Mouse (Mus musculus): Measurements from ENCODE around the gene Mknk1.

The Mknk1 gene

DNA sequence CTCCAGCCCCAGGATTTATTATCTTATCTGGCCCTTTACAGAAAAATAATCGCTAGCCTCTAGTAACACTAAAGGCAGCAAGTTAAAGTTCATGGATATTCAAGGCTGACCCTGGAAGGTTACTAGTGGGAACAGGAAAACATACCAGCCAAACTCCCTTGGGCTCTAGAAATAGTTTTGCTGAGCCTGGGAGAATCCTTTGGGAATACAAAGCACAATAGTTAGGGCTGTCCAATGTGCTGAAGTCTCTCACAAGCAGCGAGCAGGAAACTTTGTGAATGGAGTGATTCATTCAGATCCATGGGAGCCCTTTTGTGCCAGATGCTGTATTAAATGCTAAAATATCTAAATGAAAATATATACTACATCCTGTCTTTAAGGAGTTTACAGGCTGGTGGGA is 7.7 kb downstream of the Mknk1 start:
- DNase-seq (ENCODE audit: low spot score) = no peak

DNA sequence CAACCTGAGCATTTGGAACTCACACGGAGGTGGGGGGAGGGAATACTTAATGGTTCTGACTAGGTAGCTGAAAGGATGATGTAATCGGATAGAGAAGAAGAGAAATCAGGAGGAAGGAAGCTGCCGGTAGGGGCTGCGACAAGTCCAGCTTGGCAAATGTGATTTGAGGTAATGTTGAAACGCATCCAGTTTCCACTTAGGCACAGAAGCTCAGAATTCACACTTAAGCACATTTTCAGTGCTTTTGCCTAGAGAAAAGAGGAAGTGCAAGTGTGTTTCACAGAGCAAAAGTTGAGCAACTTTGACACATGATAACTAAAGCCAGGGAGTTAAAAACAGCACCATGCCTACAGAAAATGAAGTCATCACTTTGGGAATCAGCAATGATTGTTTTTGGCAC is 8.4 kb downstream of the Mknk1 start:
- DNase-seq (ENCODE audit: low spot score) = no peak

DNA sequence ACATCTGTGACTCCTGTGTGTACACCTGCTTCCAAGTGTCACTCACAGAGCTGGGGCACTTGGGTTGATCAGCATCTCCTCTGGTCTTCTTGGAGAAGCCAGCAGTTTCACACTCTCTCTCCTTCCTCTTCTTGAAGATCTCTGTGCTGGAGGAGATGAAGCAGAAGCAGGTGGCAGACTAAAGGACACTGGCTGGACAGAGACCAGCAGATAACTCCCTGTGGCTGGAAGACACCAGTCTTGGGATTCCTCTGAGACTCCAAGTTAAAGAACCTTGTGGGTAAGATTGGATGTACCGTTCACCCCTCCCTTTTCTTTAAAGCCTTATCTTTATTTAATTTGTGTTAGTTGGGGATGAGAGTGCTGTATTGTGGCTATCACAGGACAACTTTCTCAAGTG is 9.1 kb downstream of the Mknk1 start:
- DNase-seq (ENCODE audit: low spot score) = no peak

DNA sequence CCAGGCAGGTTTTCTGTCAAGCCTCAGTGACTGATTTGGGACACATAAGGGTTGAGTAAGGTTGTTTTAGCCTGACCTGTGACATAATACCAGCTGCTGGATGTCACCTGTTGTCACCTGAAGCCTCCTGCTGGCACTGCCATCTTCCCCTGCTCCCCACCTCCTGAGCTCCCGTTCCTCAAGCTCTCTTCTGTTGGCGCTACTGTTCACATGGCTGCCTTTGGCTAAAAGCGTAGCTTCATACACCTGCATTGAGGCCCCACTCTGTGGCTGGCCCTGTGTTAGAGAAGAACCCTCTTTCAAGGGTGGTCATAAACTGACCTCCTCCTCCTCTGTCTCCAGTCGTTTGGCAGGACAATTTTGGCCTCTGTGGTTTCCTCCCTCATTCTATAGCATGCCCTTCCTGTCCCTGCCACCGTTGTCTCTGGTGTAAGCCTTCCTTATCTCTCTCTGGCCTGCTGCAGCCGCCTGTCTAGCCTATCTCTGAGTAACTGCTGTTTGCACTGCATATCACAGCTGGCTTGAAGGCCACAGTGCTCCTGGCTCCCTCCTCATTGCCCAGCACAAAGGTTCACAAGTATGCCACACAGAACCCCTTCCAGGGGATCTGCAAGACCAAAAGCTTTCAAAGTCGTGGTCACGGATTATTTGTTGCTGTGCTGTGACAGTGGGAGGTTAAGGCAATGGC is 10.1 kb downstream of the Mknk1 start:
- no peak for DNase-seq (ENCODE audit: low spot score)

DNA sequence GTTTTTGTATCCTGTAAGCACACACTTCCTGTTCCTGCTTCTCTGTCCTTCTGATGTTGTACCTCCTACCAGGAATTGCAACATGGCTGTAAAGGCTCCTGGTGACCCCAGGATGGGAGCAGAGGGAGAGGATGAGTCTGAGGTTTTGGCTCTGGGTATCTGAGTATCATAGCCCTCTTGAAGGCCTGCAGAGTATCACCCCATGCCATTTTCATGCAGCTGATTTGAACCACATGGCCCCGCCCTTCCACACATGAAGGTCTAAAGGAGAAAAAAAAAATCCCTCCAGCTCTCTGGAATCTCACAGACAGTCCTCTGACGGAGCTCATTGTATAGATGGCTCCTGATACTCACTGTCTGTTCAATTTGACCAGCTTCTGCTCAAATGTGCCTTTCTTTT is 11.1 kb downstream of the Mknk1 start:
- DNase-seq (ENCODE audit: low spot score) = no peak

DNA sequence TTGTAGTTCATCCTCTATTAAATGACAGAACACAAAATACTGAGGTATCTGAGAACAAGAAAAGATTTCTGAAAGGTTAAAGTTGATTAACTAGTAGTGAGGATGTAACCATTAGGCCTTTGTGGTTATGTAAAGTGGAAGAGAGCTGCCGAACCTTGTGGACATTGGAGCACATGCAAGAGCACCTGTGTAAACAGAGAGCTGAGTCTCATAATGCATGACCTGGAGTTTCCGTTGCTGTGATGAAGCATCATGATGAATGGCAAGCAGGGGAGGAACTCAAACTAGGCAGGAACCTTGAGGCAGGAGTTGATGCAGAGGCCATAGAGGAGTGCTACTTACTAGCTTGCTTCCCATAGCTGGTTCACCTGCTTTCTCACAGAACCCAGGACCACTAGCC is 11.6 kb downstream of the Mknk1 start:
- DNase-seq (ENCODE audit: low spot score) = no peak

DNA sequence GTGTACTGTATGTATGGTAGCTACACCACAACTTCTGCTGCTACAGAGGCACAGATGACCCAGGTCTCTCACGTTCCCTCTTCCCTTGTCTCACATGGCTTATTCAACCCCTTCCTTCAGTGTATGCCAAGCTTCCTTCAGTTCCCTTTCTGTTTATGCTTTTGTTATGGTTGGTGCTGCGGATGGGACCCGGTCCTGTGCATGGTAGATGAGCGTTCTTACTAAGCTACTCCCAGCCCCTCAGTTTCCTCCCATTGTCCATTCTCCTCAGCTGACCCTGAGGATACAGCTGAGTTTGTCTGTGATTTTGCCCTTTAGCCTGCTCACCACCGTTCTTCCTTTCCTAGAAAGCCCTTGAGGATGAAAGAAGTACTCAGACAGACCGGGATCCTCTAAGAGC is 12.6 kb downstream of the Mknk1 start:
- DNase-seq (ENCODE audit: low spot score) = no peak

DNA sequence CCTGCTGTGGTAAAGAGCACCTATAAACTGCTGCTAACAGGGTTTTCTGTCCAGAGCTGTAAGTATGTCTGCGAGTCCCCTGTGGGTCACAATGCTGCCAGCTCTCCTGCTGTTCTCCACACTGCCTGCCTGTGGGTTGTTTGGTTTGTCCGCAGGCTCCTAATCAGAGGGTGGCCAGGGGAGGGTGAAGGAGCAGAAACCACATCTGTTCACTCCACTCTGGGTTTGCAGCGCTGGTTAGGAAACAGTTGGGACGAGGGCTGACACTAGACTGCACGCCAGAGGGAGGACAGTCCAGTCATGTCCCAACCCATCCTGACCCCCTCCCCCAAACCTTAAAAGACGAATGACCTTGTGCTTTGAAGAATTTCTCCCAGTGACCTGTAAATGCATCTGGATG is 16.1 kb downstream of the Mknk1 start:
- no peak for DNase-seq (ENCODE audit: low spot score)

DNA sequence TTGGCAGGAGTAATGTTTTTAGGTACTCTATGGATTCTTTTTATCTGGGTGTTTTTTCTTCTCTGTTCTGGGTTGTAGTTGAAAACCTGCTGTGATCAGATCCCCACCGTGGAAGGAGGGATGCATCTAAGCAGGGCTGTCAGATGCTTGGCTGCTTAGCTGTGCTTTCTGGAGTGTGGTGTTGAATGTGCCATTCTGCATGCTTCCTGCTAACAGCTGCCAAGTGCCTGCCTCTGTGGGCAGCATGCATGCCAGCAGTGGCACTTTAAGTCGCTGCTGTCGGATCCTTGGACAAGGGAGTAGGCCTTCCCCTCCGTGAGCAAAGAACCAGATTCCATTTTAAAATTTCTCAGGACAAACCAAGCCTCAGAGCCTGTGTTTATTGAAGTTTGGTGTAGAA is 16.6 kb downstream of the Mknk1 start:
- DNase-seq (ENCODE audit: low spot score) = no peak

DNA sequence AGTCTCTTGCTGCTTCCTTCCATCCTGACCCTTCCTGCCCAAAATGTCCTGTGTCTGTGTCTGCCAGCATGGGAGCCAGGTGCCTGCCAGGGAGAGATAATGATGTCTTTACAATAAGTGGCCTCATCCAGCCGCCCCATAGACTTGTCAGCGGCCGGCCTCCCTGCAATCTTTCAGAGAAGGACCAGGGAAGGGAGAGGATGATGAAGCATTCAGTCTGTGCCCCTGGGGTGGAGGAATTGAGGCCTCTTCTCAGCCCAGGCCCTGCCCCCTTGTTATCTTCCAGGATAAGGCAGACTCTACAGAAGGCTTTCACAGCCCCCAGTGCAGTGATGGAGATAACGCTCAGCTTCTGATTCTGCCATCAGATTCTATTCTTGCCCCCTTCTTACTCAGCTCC is 17.3 kb downstream of the Mknk1 start:
- no peak for DNase-seq (ENCODE audit: low spot score)

DNA sequence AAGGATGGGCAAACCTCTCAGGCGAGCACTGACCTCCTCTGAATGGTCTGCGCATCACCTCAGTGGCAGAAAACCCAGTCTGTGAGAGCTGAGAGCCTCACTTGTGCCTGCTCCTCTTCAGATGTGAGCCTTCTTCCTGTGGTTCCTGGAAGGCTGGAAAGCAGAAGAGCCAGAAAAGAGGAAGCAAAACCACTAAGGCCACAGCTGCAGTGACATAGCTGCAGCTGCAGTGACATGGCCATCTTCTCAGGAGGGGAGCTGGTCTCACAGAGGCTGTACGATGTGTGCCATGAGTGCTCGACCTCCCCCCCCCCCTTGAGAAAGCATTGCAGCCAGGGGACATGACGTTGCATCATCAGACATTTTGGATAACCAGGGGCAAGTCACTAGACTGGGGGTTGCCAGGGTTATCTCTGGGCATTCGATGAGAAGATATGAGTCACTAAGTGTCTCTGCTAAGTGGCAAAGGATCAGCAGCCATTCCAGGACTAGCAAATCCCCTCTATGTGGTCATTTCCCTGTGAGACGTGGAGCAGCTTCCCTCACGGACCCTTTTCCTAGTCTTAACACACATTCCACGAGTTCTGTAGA is 18.4 kb downstream of the Mknk1 start:
- no peak for DNase-seq (ENCODE audit: low spot score)

DNA sequence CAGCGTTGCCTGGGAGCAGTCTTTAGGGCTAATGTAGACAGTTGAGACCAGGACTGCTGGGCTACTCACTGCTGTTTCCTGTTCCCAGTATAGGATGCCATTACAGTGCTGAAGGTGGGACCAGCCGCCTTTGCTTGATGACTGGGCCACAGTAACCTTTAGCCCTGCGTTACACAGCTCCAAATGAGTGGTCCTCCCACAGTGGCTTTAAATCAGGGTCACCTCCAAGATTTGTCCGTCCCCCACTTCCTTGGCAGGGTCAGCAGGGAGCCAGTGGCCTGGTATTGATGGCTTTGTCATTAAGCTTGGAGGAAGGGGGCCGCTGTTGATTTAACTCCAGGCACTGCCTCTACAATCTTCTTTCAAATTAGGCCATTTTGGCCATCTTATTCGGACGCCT is 24.4 kb downstream of the Mknk1 start:
- DNase-seq (ENCODE audit: low spot score) = no peak

DNA sequence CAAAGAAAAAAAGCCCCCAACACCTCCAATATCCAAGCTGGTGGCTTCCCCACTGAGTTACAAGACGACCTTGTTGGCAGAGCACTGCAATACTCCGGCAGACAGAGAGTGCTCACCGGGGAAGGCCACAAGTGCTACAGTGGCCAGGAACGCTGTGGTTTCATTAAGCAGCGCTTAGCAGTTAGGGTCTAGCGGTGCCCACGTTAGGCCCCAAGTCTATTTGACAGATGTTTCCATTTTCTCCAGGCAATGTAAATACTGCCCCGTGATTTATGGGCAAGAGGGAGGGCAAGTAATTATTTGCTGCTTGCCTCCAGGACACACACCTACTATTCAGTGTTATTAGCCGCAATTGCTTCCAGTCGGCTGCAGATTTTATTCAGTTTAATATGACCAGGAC is 24.9 kb downstream of the Mknk1 start:
- no peak for DNase-seq (ENCODE audit: low spot score)

DNA sequence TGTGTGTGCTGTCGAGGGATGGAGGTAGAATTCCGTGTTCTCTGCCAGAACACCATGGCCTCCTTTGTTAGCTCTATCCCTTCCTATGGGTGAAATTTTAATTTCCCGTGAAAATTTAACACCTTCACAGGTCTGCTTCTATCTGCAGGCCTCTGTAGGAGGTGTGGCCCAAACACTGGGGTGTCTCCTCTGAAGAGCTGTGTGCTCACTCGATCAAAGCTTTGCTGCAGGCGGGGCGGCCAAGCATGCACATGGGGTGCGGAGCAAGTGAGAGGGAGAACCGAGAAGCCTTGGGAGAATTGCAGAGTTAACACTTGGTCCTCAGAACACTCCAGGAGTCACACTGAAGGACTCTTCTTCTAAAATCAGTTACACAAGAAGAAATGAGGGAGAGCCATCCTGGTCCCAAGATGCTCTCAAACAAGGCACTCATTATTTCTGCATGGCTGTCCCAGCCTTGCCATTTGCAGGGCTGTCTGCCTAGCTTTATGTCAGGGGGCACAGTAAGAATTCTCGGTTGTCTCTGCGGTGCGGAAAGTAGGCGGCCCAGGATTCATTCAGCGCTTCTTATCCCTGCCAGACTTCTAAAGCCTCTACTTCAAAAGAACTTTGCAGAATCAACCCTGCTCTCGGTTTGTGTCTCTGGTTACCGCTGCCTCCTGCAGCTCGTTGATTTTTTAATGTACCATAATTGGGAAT is 30.7 kb downstream of the Mknk1 start:
- no peak for DNase-seq (ENCODE audit: low spot score)

DNA sequence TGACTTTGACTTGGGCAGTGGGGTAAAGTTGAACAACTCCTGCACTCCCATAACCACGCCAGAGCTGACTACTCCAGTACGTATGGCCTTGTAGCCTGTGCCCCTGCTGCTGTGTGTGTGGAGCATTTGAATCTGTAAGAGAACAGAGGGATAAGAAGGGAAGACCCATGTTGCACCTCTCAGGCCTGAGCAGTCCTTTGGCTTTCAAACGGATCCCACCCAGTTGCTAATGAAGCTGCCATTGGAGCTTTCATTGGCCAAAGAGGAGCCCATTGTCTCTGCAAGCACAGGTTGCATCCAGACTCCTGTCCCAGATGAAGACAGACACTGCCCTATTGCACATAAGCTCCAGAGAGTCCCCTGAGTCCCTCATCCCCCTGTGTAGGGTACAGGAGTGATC is 34.2 kb downstream of the Mknk1 start:
- no peak for DNase-seq (ENCODE audit: low spot score)

DNA sequence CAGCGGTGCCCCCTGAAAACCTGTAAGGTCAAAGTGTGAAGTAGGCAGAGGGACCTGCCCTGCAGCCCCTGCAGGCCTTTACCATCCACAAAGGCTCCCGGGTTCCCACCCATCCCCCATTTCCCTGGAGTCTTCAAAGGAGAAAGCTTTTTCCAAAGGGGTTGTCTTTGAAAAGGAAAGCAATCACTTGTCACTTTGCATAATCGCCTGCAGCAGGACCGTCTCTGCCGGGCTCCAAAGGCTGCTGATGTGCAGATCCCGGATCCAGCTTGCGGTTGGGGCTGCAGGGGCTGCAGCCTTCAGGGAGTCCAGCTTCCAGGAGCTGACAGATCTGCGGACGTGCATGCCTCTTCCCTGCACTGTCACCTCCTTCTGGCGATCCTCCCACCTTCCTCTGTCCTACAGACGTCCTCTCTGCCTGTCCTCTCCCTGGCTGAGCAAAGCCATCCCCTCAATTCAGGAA is 39.2 kb downstream of the Mknk1 start:
- DNase-seq (ENCODE audit: low spot score) = no peak

DNA sequence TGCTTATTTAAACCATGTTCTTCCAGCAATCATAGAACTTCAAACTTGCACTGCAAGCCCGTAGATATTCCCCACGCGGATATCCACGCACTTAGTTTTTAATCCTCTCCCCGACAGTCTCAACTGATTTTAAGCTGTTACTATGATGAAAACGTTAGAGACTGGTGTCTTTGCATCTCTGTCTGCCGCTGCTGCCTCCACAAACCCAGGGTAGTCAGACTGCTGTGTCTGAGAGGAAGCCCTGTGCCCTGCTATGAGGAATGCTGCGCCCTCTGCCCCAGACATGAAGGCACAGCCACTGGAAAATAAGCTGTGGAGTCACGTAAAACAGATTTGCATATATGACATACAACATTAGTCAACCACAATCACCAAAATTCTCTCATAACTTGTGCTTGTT is 39.8 kb downstream of the Mknk1 start:
- DNase-seq (ENCODE audit: low spot score) = no peak

DNA sequence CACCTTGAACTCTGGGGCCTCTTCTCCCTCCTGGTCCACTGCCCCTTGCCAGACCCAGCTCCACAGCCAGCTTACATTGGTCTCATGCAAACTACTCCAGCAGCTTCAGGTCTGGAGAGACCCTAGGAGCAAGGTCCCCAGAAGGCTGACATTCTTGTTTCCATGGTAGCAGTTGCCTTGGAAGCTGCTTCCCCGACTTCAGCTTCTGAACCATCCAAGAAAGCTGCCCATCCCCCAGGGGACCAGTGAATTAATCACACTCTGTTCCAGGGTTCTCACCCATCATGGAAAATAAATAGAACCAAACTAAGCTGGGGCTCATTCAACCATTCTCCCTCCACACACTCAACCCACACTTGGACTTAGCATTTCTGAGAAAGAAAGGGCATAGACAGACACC is 42.2 kb downstream of the Mknk1 start:
- DNase-seq (ENCODE audit: low spot score) = no peak

DNA sequence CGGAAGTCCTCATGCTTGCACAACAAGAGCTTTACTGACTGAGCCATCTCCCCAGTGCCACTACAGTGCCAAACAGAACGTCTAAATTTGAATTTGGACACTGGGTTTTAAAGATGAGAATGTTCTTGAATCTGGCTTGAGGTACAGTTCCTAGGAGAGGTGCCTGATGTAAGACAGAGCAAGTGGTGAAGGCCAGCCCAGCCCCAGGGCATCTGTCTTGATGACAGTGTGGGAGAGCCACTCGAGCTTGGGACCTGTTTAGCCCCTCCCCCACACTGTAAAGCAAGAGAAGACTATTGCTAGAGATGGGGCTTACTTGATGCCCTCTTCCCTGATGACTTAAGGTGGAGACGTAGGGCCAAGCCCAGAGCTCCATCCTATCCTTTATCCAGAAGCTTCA is 43.2 kb downstream of the Mknk1 start:
- no peak for DNase-seq (ENCODE audit: low spot score)

DNA sequence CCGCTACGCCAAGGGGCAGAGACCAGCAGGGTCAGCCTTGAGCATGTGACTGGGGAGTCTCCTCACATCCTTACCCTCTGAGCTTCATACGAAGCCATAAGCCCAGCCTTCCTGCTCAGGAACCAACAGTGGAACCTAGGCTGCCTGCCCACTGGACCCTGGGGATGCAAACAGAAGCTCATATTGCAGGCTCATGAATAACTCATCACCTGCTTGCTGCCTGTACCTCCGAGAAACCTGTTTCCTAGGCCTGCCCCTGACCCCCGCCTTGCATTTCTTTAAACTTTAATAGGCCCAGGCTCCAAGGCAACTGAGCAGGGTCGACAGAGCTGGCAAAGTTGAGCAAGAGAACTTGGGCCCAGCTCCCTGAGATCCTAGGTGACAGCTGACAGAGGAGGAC is 45.0 kb downstream of the Mknk1 start, which contains the start of gene Kncn:
Gene Kncn, plus strand, starts transcription at position 379 of the 400 bp plus-strand sequence.
- DNase-seq (ENCODE audit: low spot score) = no peak

DNA sequence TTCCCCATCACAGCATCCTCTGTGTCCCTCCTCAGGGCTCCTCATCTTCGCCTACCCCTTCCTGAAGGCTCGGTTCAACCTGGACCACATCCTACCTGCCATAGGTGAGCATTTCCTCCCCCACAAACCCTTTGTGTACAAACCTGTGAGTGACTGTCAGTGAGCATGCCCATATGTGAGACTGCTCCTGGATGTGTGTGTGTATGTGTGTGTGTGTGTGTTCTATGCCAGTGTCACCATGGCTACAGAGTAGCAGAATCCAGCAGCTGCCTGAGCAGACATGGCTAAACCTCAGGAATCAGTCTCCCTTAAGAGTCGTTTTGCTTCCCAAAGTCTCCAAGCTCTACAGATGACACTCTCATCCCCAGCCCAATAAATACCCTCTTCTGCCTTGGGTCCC is 46.8 kb downstream of the Mknk1 start:
- no peak for DNase-seq (ENCODE audit: low spot score)

DNA sequence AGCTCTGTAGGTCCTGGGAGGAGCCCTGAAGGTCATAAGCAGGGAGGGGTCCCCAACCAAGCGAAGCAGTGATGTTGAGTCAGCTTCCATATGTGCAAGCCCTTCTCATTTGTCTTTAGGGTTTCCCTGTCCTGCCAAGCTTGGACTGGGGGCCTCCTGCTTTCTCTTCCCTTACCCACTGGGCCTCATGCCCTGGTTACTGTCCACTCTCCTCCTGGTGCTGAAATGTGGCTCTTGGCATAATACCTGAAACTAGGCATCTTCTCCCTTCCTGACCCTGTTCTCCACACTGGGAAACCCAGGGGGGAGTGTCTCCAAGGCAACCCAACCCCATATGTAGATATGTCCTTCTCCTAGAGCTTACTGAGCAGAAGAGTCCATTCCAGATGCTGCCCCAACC is 47.9 kb downstream of the Mknk1 start:
- DNase-seq (ENCODE audit: low spot score) = no peak

DNA sequence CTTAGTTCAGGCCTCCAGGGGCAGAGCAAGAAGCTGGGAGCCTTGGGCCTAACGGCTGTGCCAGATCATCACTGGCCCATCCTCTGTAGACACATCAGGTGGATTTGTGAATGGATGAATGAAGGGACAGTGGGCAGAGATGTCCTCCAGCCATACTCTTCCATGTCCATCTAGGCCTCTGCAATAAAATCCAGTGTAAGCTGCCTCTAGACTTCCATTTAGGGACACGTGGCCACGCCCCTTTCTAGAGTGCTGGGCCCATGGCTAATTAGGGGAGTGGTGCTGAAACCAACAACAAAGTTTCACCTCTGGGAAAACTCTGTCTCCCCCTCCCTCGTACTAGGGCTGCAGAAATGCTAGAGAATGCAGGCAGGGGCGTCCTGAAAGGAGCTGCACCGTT is 51.1 kb downstream of the Mknk1 start:
- no peak for DNase-seq (ENCODE audit: low spot score)

DNA sequence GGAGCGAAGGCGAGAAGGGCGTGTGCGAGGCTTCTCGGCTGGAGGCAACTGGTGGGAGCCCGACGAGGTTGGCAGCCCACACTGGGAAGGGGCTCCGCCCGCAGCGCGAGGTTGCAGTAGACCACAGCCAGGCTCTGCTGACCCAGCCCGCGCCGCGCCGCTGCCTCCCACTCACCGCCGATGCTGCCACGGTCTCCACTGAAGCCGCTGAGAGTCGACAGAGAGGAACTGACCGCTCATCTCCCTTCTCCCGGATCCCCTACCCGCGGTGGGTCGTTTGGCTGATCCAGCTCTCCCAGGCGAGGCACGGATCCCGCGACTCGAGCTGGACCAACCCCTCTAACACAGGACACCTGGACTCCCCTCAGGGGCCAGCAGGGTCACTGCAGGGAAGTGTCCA is 51.6 kb downstream of the Mknk1 start, which contains the start of gene 6430628N08Rik:
Gene 6430628N08Rik, plus strand, starts transcription at position 113 of the 400 bp plus-strand sequence.
- DNase-seq (ENCODE audit: low spot score) = no peak
